ENCODE assay signal across 31 mouse cellular contexts in genomic region chr9:78569934-78570333, GRCm38 (mm10). TPM values are rescaled to one million over a fixed set of nuclear protein-coding genes. Genes with fewer than 3 reads are reported as not detected.
"Had no signal": no experiment of that assay in that cellular context is flagged by ENCODE, and none has a peak within 500 bp of the region (broad histone marks: within the 10 kb centered on the region; RNA-seq: fewer than 3 reads in every experiment).

No protein-coding gene starts in this region.

- H3K4me3 ChIP-seq: embryonic facial prominence, embryonic 10.5 days; embryonic facial prominence, embryonic 12.5 days; embryonic facial prominence, embryonic 13.5 days; embryonic facial prominence, embryonic 15.5 days; erythroblast, embryonic 14.5 days; forebrain, embryonic 10.5 days; forebrain, embryonic 12.5 days; forebrain, embryonic 13.5 days; forebrain, embryonic 15.5 days; gastrocnemius, adult 2 months; heart, adult 2 months had no signal

- H3K27ac ChIP-seq: embryonic facial prominence, embryonic 10.5 days; embryonic facial prominence, embryonic 12.5 days; embryonic facial prominence, embryonic 13.5 days; embryonic facial prominence, embryonic 15.5 days; forebrain, embryonic 10.5 days; forebrain, embryonic 12.5 days; forebrain, embryonic 13.5 days; forebrain, embryonic 15.5 days; gastrocnemius, adult 2 months; heart, adult 2 months had no signal

- H3K27me3 ChIP-seq: embryonic facial prominence, embryonic 12.5 days; embryonic facial prominence, embryonic 13.5 days; embryonic facial prominence, embryonic 15.5 days; forebrain, embryonic 12.5 days; forebrain, embryonic 13.5 days; forebrain, embryonic 15.5 days had no signal

- DNase-seq: cerebellum, adult 2 months; cerebellum, adult 8-10 months; cerebellum, adult 9-10 months; cerebellum, adult 9-11 months; cerebellum, postnatal 10 days; cerebellum, postnatal 14 days; cerebellum, postnatal 25 days; cerebellum, postnatal 36 days; embryo, embryonic 11 days; forebrain, postnatal 0 days; gastrocnemius, adult 2 months; gastrocnemius, postnatal 10 days; gastrocnemius, postnatal 14 days; gastrocnemius, postnatal 25 days; gastrocnemius, postnatal 36 days; heart, adult 11 months; heart, adult 18-20 months; heart, adult 2 months had no signal

- H3K9me3 ChIP-seq: embryonic facial prominence, embryonic 10.5 days; embryonic facial prominence, embryonic 12.5 days; embryonic facial prominence, embryonic 13.5 days; embryonic facial prominence, embryonic 15.5 days; forebrain, embryonic 10.5 days; forebrain, embryonic 12.5 days; forebrain, embryonic 13.5 days; forebrain, embryonic 15.5 days had no signal

- H3K4me2 ChIP-seq: embryonic facial prominence, embryonic 12.5 days; embryonic facial prominence, embryonic 13.5 days; embryonic facial prominence, embryonic 15.5 days; forebrain, embryonic 12.5 days; forebrain, embryonic 13.5 days; forebrain, embryonic 15.5 days had no signal

- H3K4me1 ChIP-seq: embryonic facial prominence, embryonic 10.5 days; embryonic facial prominence, embryonic 12.5 days; embryonic facial prominence, embryonic 13.5 days; embryonic facial prominence, embryonic 15.5 days; forebrain, embryonic 10.5 days; forebrain, embryonic 12.5 days; forebrain, embryonic 13.5 days; forebrain, embryonic 15.5 days had no signal

- H3K9ac ChIP-seq: embryonic facial prominence, embryonic 12.5 days; embryonic facial prominence, embryonic 13.5 days; embryonic facial prominence, embryonic 15.5 days; forebrain, embryonic 12.5 days; forebrain, embryonic 13.5 days; forebrain, embryonic 15.5 days; forebrain, postnatal 0 days had no signal

- ATAC-seq: forebrain, embryonic 13.5 days; forebrain, embryonic 14.5 days; forebrain, embryonic 15.5 days; forebrain, embryonic 16.5 days; forebrain, postnatal 0 days had no signal

RNA-seq across cellular contexts. Expression of gene Cd109, which starts 45.4 kb away (rescaled TPM):
- total RNA-seq: common myeloid progenitor, adult 5-6 weeks; granulocyte monocyte progenitor cell, adult 5-6 weeks had no signal
- polyA plus RNA-seq: erythroblast, embryonic 14.5 days had no signal
